Mouse (Mus musculus): ENCODE data around the gene Dlg4.
"Not testable (repeated sequence)": the region's sequence is repeated elsewhere in the genome, so short reads cannot be mapped to it uniquely, and the experiment has no call there.

Dlg4 gene

GRCm38 (mm10) chr11:70049366-70049765 is 32.6 kb downstream of the Dlg4 start:
- DNase-seq (ENCODE audit: low spot score), result no peak

- no peak for DNase-seq (ENCODE audit: low spot score)
Observed at GRCm38 (mm10) chr11:70049816-70050215, 33.1 kb downstream of the Dlg4 start.

DNA sequence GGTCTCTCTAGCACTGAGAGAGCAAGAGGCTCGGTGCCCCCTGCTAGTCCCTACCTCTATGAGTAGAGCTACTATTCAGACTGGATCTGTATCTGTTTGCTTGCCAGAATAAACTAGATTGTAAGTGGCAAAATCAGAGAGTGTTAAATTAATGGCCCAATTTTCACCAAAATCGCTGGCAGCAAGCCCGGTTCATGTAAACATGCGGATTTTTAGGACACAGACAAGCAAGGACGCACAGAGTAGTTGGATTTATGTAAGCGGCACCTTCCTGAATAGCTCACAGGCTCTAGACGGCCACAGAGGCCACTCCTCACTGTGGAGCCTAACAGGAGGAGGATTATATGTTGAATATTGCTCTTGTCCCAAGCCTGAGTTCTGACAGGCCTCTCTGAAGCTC is 36.4 kb downstream of the Dlg4 start:
- DNase-seq (ENCODE audit: low spot score), result no peak

DNA sequence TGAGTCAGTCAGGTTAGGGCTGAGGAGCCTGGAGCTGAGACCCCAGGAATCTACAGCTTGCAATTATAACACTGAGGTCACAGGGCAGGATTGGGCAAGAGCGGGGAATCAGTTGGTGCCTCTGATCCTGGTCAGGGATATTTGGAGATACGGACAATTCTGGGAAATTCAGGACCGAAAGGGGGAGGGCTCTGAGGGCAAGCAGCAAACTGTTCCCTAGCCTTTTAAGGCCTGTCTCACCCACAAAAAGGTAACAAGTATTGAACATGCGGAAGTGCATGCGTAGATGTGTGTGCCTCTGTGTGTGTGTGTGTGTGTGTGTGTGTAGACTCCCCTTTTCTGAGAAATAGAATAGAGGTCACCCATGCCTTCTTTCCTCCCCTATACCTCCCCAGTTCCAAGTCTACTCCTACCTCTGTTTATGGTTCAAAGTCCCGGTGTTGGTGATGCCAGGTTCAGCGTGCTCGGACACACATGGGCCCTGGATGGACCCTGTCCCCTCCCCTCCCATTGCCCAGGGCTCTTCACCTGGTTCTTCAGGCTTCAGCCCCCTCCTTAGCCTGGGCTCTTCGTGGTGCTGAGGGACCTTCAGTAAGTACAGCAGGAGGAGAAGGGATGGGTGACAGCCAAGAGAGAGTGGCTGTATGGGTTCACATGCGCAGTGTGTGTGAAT is 37.3 kb downstream of the Dlg4 start, which contains the start of gene Asgr1:
Asgr1 (plus strand) TSS at position 188 of the 673 bp plus-strand sequence.
- DNase-seq (ENCODE audit: low spot score), result no peak

GRCm38 (mm10) chr11:70055618-70056214 is 39.0 kb downstream of the Dlg4 start:
- DNase-seq (ENCODE audit: low spot score), result peak; percentile 86

- DNase-seq (ENCODE audit: low spot score), result no peak
Observed at GRCm38 (mm10) chr11:70057805-70058204, 41.1 kb downstream of the Dlg4 start.

DNA sequence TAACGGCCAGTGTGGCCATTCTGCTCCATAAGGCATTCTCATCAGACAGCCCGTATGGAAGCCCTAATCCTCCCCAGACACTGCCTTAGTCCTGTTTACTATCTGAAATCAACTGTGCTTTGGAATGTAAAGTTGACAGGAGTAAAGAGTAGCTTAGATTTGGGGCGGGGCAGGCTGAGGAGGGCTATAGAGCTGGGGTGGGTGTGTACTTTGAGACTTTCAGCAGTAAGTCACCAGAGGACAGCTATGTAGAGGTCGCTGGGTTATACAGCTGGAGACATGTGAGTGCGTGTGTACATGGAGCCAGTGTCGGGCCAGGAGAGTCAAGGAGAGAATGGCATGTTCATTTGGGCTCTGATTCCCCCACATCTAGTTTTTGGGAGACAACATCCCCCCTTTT is 43.2 kb downstream of the Dlg4 start:
- DNase-seq (ENCODE audit: low spot score), result no peak

GRCm38 (mm10) chr11:70063053-70063452 is 46.3 kb downstream of the Dlg4 start:
- no peak for DNase-seq (ENCODE audit: low spot score)

- DNase-seq (ENCODE audit: low spot score), result no peak
Observed at GRCm38 (mm10) chr11:70066701-70067100, 50.0 kb downstream of the Dlg4 start.

DNA sequence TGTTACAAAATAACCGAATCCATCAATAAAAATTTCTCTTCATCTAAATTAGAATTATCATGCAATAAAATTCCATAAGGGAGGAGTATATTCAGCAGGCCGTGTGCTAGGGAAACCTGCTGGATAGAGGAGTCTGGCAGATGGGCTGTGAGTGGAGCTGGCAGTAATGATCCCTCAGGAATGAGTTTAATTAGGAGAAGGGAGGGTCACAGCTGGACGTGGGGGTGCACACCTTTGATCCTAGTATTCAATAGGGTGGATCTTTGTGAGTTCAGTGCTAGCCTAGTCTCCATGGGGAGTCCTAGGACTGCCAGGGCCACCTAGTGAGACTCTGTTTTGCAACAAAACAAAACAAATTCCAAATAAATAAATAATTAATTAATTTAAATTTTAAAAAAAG is 51.5 kb downstream of the Dlg4 start:
- DNase-seq (ENCODE audit: low spot score), result no peak

DNA sequence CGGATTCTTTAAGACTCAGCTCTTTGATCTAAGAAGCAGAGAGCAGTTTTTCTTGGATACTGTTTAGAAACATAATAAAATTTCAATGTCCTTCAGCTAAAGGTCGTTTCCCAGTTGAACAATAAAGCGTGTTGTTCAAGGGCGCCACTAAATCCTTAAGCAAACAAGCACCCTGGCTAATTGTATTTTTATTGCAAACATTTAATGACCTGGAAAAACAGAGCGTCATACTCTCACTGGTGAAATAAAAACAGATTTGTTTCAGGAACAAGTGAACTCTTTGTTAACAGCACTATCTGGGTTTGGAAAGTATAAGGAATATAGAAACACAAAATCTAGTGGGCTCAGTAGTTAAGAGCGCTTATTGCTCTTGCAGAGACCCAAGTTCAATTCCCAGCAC is 53.3 kb downstream of the Dlg4 start:
- no peak for DNase-seq (ENCODE audit: low spot score)

DNA sequence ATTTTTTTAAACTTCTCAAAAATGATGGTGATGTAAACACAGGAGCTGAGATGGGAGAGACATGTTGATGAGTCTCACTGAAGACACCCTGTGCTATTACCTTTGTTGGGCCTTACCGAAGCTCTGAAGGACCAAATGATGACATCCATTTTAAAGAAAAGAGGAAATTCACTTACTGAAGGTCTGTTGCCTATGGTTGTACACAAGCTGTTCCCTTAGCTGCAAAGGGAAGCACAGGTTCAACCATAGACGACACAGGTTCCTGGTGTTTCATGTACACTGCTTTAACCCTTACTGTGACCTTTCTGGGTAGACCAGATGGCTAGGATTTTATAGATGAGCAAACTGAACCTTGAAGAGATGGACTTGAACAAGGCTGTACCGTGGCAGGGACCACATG is 53.9 kb downstream of the Dlg4 start:
- DNase-seq (ENCODE audit: low spot score), result not testable (repeated sequence)

DNA sequence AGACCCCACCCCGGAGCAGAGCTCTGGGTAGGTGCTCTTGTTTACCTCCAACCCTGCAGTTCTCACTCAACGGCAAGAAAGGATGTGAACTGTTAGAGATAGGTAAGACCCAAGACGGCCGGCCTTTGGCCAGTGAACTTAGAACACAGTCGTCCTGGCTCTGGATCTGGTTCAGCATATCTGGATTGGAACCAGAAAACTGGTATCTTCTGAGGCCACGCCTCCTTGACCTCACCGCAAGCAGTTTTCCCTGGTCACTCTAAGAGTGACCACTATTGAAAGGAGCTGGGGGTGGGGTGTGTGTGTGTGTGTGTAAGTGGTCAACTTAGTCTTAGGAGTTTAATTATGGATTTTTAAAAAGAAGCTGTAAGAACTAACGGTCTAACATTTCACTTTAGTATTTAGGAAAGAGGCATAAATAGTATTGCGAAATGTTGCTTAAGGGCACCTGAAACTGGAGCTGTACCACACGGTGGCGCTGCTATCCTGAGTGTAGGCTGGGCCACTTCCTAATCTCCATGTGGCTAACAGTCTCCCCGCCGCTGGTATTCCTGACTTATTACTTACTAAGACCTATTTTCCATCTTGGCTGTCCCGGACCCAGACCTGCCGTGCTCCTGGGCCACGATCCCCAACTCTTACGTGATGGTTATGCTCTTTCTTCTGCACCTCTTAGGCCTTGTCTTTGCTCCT is 57.8 kb downstream of the Dlg4 start:
- peak; percentile 94 for DNase-seq (ENCODE audit: low spot score)

DNA sequence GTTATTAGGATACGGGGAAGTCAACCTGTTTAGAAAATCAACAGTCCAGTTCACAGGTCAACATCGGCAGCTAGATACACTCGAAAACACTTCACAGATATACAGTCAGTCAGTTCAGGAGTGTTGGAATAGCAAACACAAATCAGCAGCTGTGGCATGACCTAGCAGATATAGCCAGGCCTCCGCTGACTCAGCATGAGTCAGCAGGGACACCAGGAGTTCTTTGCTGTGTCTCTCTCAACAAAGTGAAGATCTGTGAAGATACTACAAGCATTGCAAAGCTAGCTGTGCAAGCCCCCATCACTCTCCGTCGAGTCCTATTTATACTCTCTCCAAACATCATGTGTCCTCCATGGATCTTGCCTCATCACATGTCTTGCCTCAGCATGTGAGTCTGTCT is 58.8 kb downstream of the Dlg4 start:
- no peak for DNase-seq (ENCODE audit: low spot score)

DNA sequence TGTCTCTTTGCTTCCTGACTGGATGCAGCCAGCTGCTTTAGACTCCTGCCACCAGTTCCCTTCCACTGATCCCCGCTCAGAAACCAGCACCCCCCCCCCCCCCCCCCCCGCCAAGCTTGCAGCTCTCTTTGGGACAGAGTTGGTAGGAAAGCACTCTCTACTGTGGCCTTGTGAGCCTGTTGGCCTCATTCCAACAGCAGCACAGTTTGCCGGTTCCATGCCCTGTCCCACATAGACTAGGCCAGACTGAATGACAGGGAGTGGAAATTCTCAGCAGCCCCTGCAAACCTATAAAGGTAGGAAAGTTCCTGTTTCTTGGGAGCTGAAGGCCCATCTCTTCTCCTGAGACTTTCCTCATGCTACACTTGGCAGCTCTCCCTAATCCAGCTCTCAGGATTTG is 60.7 kb downstream of the Dlg4 start:
- no peak for DNase-seq (ENCODE audit: low spot score)

DNA sequence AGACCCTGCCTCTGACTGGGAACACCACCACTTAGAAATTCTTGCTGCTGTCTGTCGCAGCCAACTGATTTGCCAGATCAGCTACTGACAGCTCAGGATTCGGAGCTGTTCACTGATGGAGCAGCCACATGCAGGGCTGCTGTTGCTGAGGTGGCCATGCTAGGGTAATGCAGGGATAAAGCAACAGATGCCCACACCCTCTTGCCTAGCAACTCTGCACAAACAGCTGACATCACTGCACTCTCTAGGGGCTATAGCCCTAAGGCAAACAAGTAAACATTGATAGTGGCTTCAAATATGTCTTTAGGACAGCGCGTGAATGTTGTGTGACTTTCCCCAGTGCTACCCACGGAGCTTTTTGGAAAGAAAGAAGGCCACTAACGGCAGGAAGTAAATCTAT is 62.4 kb downstream of the Dlg4 start:
- no peak for DNase-seq (ENCODE audit: low spot score)

GRCm38 (mm10) chr11:70079928-70080327 is 63.2 kb downstream of the Dlg4 start:
- DNase-seq (ENCODE audit: low spot score), result no peak

DNA sequence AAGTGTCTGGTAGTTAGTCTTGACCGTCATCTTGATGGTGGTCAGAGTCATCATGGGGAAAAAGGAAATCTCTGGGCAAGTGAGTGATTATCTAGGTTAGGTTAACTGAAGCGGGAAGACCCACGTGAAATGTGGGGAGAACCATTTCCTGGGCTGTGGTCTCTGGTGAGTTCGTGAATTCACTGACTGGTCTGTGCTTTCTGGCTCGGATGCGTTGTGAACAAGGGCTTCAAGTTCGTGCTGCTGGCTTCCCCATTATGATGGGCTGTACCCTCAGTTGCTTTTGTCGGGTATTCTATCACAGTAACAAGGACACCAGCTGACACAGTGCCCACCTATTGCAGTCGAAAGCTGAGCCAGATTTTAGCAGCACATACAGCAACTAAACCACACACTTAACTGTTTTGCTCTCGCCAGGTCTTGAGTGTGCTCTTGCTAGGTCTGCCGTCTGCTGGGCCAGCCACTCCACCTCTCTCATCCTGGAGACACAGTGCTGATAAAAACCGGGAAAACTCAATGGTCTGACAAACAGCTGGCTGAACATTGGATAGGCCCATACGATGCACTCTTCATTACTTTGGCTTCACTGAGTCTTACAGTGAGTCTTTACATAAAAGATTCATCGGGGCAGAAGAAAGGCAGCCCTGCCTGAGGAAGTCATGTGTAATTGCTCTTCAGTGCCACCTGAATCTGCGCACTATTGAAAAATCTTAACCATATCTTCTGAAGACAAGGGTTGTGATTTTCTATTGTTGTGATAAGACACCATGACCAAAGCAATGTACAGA is 64.3 kb downstream of the Dlg4 start:
- no peak for DNase-seq (ENCODE audit: low spot score)

GRCm38 (mm10) chr11:70084563-70084962 is 67.8 kb downstream of the Dlg4 start:
- DNase-seq (ENCODE audit: low spot score), result no peak

- no peak for DNase-seq (ENCODE audit: low spot score)
Observed at GRCm38 (mm10) chr11:70091986-70092783, 75.4 kb downstream of the Dlg4 start, which contains the start of gene Asgr2. Asgr2 (plus strand) TSS chr11:70092644.
